Mouse (Mus musculus): ENCODE measurements around the gene Cstf1. TPM values are rescaled to one million over a fixed set of nuclear protein-coding genes. Genes with fewer than 3 reads are reported as not detected.
A peak's percentile ranks its signal among the peaks of the same experiment; 100 is the strongest.

Gene Cstf1
- polyA plus RNA-seq, 1 experiment from 2014 or later: 19.4 TPM

GRCm38 (mm10) chr2:172341606-172342005, 28.9 kb upstream of the Cstf1 start:
- H3K27me3 ChIP-seq (replicated peaks; ENCODE audit: control insufficient read depth, insufficient read depth, low read length): no peaks in the 10 kb centered on the region
- no peaks in the 10 kb centered on the region for H3K36me3 ChIP-seq (ENCODE audit: control insufficient read depth, insufficient read depth)
- no peak overlapping the region for H3K4me2 ChIP-seq (replicated peaks; ENCODE audit: low read depth)
- H3K9ac ChIP-seq (ENCODE audit: low read depth, low read length): no peak overlapping the region
- 68% methylated on average over 5 of the region's 5 CpGs for WGBS
- H3K27ac ChIP-seq (ENCODE audit: low read depth, low read length): no peak overlapping the region
- H3K4me1 ChIP-seq (replicated peaks; ENCODE audit: control insufficient read depth, insufficient read depth, low read length): no peaks in the 10 kb centered on the region; the same call in 1 of the 2 replicates
- no peak for ATAC-seq
- H3K4me3 ChIP-seq (ENCODE audit: low read depth, low read length): no peak overlapping the region
- H3K9me3 ChIP-seq (ENCODE audit: control insufficient read depth): no peaks in the 10 kb centered on the region
- TF ChIP-seq CTCF (IDR thresholded peaks at IDR 0.05; ENCODE audit: low read depth): no peak

DNA sequence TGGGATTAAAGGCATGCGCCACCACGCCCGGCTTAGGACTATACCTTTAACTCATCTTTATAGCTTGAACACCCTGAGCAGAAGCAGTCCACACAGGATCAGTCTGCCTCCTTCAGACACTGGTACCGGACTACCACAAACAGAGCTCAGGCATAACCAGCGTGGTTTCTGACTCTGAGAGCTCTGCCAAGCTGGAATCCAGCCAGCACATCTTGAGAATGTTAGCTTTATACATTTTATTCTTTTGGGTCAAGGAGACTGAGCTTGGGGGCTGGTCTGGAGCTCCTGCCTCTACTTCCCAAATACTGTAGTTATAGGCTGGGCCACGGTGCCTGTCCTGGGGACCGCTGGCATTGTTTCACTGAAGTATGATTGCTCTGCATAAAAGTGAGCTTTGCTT, 26.7 kb upstream of the Cstf1 start:
- no peaks in the 10 kb centered on the region; the same call in 1 of the 2 replicates for H3K4me1 ChIP-seq (replicated peaks; ENCODE audit: control insufficient read depth, insufficient read depth, low read length)
- TF ChIP-seq CTCF (IDR thresholded peaks at IDR 0.05; ENCODE audit: low read depth): no peak
- 94% methylated on average over 7 of the region's 7 CpGs for WGBS
- no peak for ATAC-seq
- H3K9me3 ChIP-seq (ENCODE audit: control insufficient read depth): no peaks in the 10 kb centered on the region
- H3K36me3 ChIP-seq (ENCODE audit: control insufficient read depth, insufficient read depth): no peaks in the 10 kb centered on the region
- H3K27me3 ChIP-seq (replicated peaks; ENCODE audit: control insufficient read depth, insufficient read depth, low read length): no peaks in the 10 kb centered on the region
- H3K4me3 ChIP-seq (ENCODE audit: low read depth, low read length): no peak overlapping the region
- H3K4me2 ChIP-seq (replicated peaks; ENCODE audit: low read depth): no peak overlapping the region
- no peak overlapping the region for H3K9ac ChIP-seq (ENCODE audit: low read depth, low read length)
- no peak overlapping the region for H3K27ac ChIP-seq (ENCODE audit: low read depth, low read length)

- Histone ChIP-seq H3K4me2 (replicated peaks; ENCODE audit: low read depth) (peak overlapping the region; percentile 89), H3K4me1 (replicated peaks; ENCODE audit: control insufficient read depth, insufficient read depth, low read length) (no peaks in the 10 kb centered on the region; the same call in 1 of the 2 replicates), H3K27ac (ENCODE audit: low read depth, low read length) (no peak overlapping the region), H3K27me3 (replicated peaks; ENCODE audit: control insufficient read depth, insufficient read depth, low read length) (no peaks in the 10 kb centered on the region), H3K9ac (ENCODE audit: low read depth, low read length) (no peak overlapping the region), H3K4me3 (ENCODE audit: low read depth, low read length) (peak overlapping the region; percentile 89), H3K36me3 (ENCODE audit: control insufficient read depth, insufficient read depth) (no peaks in the 10 kb centered on the region), H3K9me3 (ENCODE audit: control insufficient read depth) (no peaks in the 10 kb centered on the region)
- no peak for ATAC-seq
- 32% methylated on average over 5 of the region's 5 CpGs for WGBS
- TF ChIP-seq CTCF (IDR thresholded peaks at IDR 0.05; ENCODE audit: low read depth): no peak
Measured at GRCm38 (mm10) chr2:172344669-172345068, 25.8 kb upstream of the Cstf1 start.

- under 1% methylated on average over 35 of the region's 35 CpGs for WGBS
- Histone ChIP-seq H3K9me3 (ENCODE audit: control insufficient read depth) (no peaks in the 10 kb centered on the region), H3K4me2 (replicated peaks; ENCODE audit: low read depth) (peak within 1 kb of the TSS; percentile 89), H3K27ac (ENCODE audit: low read depth, low read length) (peak within 1 kb of the TSS; percentile 52; the same call in 1 of the 2 replicates), H3K36me3 (ENCODE audit: control insufficient read depth, insufficient read depth) (no peaks in the 10 kb centered on the region; the same call in 1 of the 2 replicates), H3K4me3 (ENCODE audit: low read depth, low read length) (peak within 1 kb of the TSS; percentile 89), H3K4me1 (replicated peaks; ENCODE audit: control insufficient read depth, insufficient read depth, low read length) (no peaks in the 10 kb centered on the region; the same call in 1 of the 2 replicates), H3K9ac (ENCODE audit: low read depth, low read length) (peak within 1 kb of the TSS; percentile 75), H3K27me3 (replicated peaks; ENCODE audit: control insufficient read depth, insufficient read depth, low read length) (no peaks in the 10 kb centered on the region)
- TF ChIP-seq CTCF (IDR thresholded peaks at IDR 0.05; ENCODE audit: low read depth): no peak; the same call in 1 of the 2 replicates
- peak; percentile 99 for ATAC-seq
Measured at GRCm38 (mm10) chr2:172345258-172345738, 25.2 kb upstream of the Cstf1 start, which contains the start of gene Fam210b. Gene Fam210b (plus strand): TSS chr2:172345565.

- no peak for TF ChIP-seq CTCF (IDR thresholded peaks at IDR 0.05; ENCODE audit: low read depth)
- no peaks in the 10 kb centered on the region; the same call in 1 of the 2 replicates for H3K36me3 ChIP-seq (ENCODE audit: control insufficient read depth, insufficient read depth)
- H3K9ac ChIP-seq (ENCODE audit: low read depth, low read length): peak overlapping the region; percentile 75
- no peaks in the 10 kb centered on the region for H3K9me3 ChIP-seq (ENCODE audit: control insufficient read depth)
- WGBS: 16% methylated on average over 31 of the region's 31 CpGs
- ATAC-seq: 0 out of 2 replicates have a peak, but pooled peaks have one; percentile 4
- no peaks in the 10 kb centered on the region; the same call in 1 of the 2 replicates for H3K4me1 ChIP-seq (replicated peaks; ENCODE audit: control insufficient read depth, insufficient read depth, low read length)
- H3K27me3 ChIP-seq (replicated peaks; ENCODE audit: control insufficient read depth, insufficient read depth, low read length): no peaks in the 10 kb centered on the region
- H3K4me3 ChIP-seq (ENCODE audit: low read depth, low read length): peak overlapping the region; percentile 89
- peak overlapping the region; percentile 89 for H3K4me2 ChIP-seq (replicated peaks; ENCODE audit: low read depth)
- peak overlapping the region; percentile 52; the same call in 1 of the 2 replicates for H3K27ac ChIP-seq (ENCODE audit: low read depth, low read length)
Measured at GRCm38 (mm10) chr2:172346034-172346929, 24.2 kb upstream of the Cstf1 start.

DNA sequence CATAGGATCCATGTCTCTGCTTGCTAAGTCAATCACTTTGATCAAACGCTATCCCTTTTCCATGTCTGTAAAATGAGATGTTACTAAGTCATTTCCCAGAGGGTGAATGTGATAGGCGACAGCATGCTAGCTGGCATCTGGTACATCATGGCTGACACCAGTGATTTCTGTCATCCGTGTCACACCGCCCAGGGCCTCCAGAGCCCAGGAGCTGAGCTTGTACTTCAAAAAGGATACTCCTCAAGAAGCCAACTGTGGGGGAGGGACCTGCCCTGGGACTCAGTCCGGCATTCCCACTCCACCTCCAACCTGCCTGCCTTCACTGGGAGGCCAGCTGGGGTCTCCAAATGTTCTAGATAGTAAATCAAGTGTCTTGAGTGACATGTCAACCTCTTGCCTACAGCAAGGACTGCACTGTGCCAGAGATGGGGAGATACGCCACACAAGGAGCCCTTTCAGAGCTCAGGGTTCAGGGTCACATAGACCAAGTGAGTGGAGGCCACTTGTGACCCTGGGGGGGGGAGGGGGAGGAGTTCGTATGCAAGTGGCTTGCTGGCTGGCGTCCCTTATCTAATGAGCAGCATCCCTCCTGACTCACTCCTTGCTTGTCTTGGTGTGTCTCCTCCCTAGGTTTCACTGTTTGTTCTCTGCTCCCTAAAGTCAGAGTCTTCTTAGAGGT, 23.4 kb upstream of the Cstf1 start:
- TF ChIP-seq CTCF (IDR thresholded peaks at IDR 0.05; ENCODE audit: low read depth): no peak
- Histone ChIP-seq H3K9me3 (ENCODE audit: control insufficient read depth) (no peaks in the 10 kb centered on the region), H3K9ac (ENCODE audit: low read depth, low read length) (no peak overlapping the region), H3K4me2 (replicated peaks; ENCODE audit: low read depth) (peak overlapping the region; percentile 89; the same call in 1 of the 2 replicates), H3K27ac (ENCODE audit: low read depth, low read length) (no peak overlapping the region), H3K36me3 (ENCODE audit: control insufficient read depth, insufficient read depth) (no peaks in the 10 kb centered on the region; the same call in 1 of the 2 replicates), H3K4me3 (ENCODE audit: low read depth, low read length) (no peak overlapping the region), H3K4me1 (replicated peaks; ENCODE audit: control insufficient read depth, insufficient read depth, low read length) (no peaks in the 10 kb centered on the region; the same call in 1 of the 2 replicates), H3K27me3 (replicated peaks; ENCODE audit: control insufficient read depth, insufficient read depth, low read length) (no peaks in the 10 kb centered on the region)
- ATAC-seq: no peak
- WGBS: 70% methylated on average over 8 of the region's 8 CpGs
